Mouse (Mus musculus) midbrain, postnatal 0 days (tissue): Measurements from ENCODE around the gene C1qtnf9. TPM values are rescaled to one million over a fixed set of nuclear protein-coding genes. Genes with fewer than 3 reads are reported as not detected.

Source experiments
- ATAC-seq: fragments of 200-750 bp; cut with Nextera tagmentation; 2 replicates; pipeline ENCODE4 v1.8.0; 2017; ENCODE audit warnings: moderate number of reproducible peaks, mild to moderate bottlenecking, moderate TSS enrichment, moderate library complexity; ENCODE audit not compliant: low FRiP score
- DNase-seq: peaks from one replicate; pipeline ENCODE4 v3.0.0-alpha.2; 2015; ENCODE audit warnings: low spot score
- H3K27ac ChIP-seq: fragments of 300-500 bp; sonication (generic); 2 replicates; pipeline ENCODE4 v1.5.1; 2014; ENCODE audit warnings: low read depth, mild to moderate bottlenecking, low read length, mixed read lengths
- H3K27me3 ChIP-seq: fragments of 300-500 bp; sonication (generic); 2 replicates; pipeline ENCODE4 v1.6.1; 2014; ENCODE audit warnings: low read length, control low read depth, mixed read lengths; ENCODE audit not compliant: insufficient read depth
- H3K36me3 ChIP-seq: fragments of 300-500 bp; sonication (generic); 2 replicates; pipeline ENCODE4 v1.6.1; 2014; ENCODE audit warnings: low read length, control low read depth, mixed read lengths; ENCODE audit not compliant: insufficient read depth
- H3K4me1 ChIP-seq: fragments of 300-500 bp; sonication (generic); 2 replicates; pipeline ENCODE4 v1.6.1; 2014; ENCODE audit warnings: mild to moderate bottlenecking, control low read depth, antibody characterized with exemption, low read length, mixed read lengths; ENCODE audit not compliant: insufficient read depth
- H3K4me2 ChIP-seq: fragments of 300-500 bp; sonication (generic); 2 replicates; pipeline ENCODE4 v1.6.1; 2014; ENCODE audit warnings: low read depth, mild to moderate bottlenecking, low read length, mixed read lengths; ENCODE audit not compliant: poor library complexity, severe bottlenecking
- H3K4me3 ChIP-seq: fragments of 300-500 bp; sonication (generic); 2 replicates; pipeline ENCODE4 v1.5.1; 2014; ENCODE audit warnings: low read depth, mild to moderate bottlenecking, low read length, moderate library complexity
- H3K9ac ChIP-seq: fragments of 300-500 bp; sonication (generic); replicated peaks from 2 replicates; pipeline ENCODE4 v1.6.1; 2014; ENCODE audit warnings: mild to moderate bottlenecking, low read length, moderate library complexity, mixed read lengths; ENCODE audit not compliant: poor library complexity, severe bottlenecking
- H3K9me3 ChIP-seq: fragments of 300-500 bp; sonication (generic); 2 replicates; pipeline ENCODE4 v1.6.1; 2016; ENCODE audit warnings: low read length, control low read depth
- CTCF ChIP-seq: IDR thresholded peaks from 2 replicates; pipeline ENCODE4 v1.5.1; 2016; ENCODE audit warnings: antibody characterized with exemption, mild to moderate bottlenecking
- WGBS: fragments of 180-500 bp; shearing (Covaris S2); extraction: QIAGEN DNeasy Blood & Tissue Kit; methylation state at CpG from one replicate; pipeline ENCODE4 v1.1.7; 2014; 5-methylcytosine and 5-hydroxymethylcytosine counted together
- polyA plus RNA-seq: library from polyadenylated mRNA; unstranded; fragments of >200 nt; fragmentation: Nextera tagmentation; extraction: Ambion mirVana; gene quantifications from 2 replicates; pipeline ENCODE4 v1.2.1, GENCODE M21; 2015
- total RNA-seq: library from RNA; depleted of rRNA; stranded (reverse); fragments of >200 nt; gene quantifications from 2 replicates; pipeline ENCODE4 v1.2.3, GENCODE M21; 2014

Gene C1qtnf9
- total and polyA plus RNA-seq, 2 experiments from 2014 or later, result 0.10 to 0.11 TPM

DNA sequence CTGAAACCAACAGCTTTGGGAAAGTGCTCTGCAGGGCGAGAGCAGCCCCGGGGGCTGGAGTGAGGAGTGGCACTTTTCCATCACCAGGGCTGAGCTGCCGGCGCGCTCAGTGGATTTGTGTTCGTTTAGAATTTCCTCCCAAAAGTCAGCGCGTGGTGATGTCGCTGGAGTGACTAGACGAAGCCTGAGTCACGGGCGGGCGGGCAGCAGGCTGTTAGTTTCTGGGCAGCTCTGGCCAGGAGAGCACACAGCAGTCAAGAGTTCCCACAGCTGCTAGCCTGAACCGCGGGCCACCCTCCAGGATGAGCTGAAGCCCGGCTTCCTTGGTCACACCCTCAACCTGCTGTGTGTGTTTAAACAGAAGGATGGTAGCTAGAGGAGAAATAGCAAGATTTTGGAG is 35.1 kb upstream of the C1qtnf9 start:
- H3K27me3 ChIP-seq, result no peaks in the 10 kb centered on the region
- peak overlapping the region; percentile 33 for H3K9ac ChIP-seq
- DNase-seq, result peak; percentile 29
- H3K4me2 ChIP-seq, result peak overlapping the region; percentile 39
- TF ChIP-seq CTCF, result no peak
- WGBS, result 7% methylated on average over 16 of the region's 16 CpGs
- peak overlapping the region; percentile 18; the same call in 1 of the 2 replicates for H3K4me3 ChIP-seq
- no peak for ATAC-seq
- peaks cover 18% of the 10 kb centered on the region; the same call in 1 of the 2 replicates for H3K4me1 ChIP-seq
- no peak overlapping the region for H3K27ac ChIP-seq
- H3K9me3 ChIP-seq, result no peaks in the 10 kb centered on the region
- no peaks in the 10 kb centered on the region for H3K36me3 ChIP-seq

- DNase-seq, result no peak
Observed at GRCm38 (mm10) chr14:60733706-60734105, 34.2 kb upstream of the C1qtnf9 start.

GRCm38 (mm10) chr14:60735206-60735605 is 32.7 kb upstream of the C1qtnf9 start:
- WGBS, result 54% methylated on average over 5 of the region's 5 CpGs
- ATAC-seq (no peak), DNase-seq (peak; percentile 66)
- H3K27me3 ChIP-seq, result no peaks in the 10 kb centered on the region
- H3K4me2 ChIP-seq, result no peak overlapping the region
- no peaks in the 10 kb centered on the region for H3K36me3 ChIP-seq
- H3K4me3 ChIP-seq, result no peak overlapping the region
- TF ChIP-seq CTCF, result no peak
- H3K9ac ChIP-seq, result no peak overlapping the region
- H3K9me3 ChIP-seq, result no peaks in the 10 kb centered on the region
- no peak overlapping the region for H3K27ac ChIP-seq
- peaks cover 18% of the 10 kb centered on the region; the same call in 1 of the 2 replicates for H3K4me1 ChIP-seq

More at GRCm38 (mm10) chr14:60733706-60734105, 34.2 kb upstream of the C1qtnf9 start:
- Histone ChIP-seq H3K27ac (no peak overlapping the region), H3K4me1 (peaks cover 18% of the 10 kb centered on the region; the same call in 1 of the 2 replicates), H3K9me3 (no peaks in the 10 kb centered on the region), H3K4me2 (no peak overlapping the region), H3K9ac (no peak overlapping the region), H3K36me3 (no peaks in the 10 kb centered on the region), H3K4me3 (no peak overlapping the region), H3K27me3 (no peaks in the 10 kb centered on the region)
- ATAC-seq, result no peak
- no peak for TF ChIP-seq CTCF
- 48% methylated on average over 4 of the region's 4 CpGs for WGBS

- ATAC-seq (no peak), DNase-seq (no peak)
- no peaks in the 10 kb centered on the region for H3K36me3 ChIP-seq
- H3K27ac ChIP-seq, result no peak overlapping the region
- H3K4me2 ChIP-seq, result no peak overlapping the region
- TF ChIP-seq CTCF, result no peak
- peaks cover 18% of the 10 kb centered on the region; the same call in 1 of the 2 replicates for H3K4me1 ChIP-seq
- no peak overlapping the region for H3K9ac ChIP-seq
- 57% methylated on average over 13 of the region's 13 CpGs for WGBS
- no peaks in the 10 kb centered on the region for H3K27me3 ChIP-seq
- no peak overlapping the region for H3K4me3 ChIP-seq
- H3K9me3 ChIP-seq, result no peaks in the 10 kb centered on the region
Observed at GRCm38 (mm10) chr14:60735848-60736547, 31.9 kb upstream of the C1qtnf9 start.

DNA sequence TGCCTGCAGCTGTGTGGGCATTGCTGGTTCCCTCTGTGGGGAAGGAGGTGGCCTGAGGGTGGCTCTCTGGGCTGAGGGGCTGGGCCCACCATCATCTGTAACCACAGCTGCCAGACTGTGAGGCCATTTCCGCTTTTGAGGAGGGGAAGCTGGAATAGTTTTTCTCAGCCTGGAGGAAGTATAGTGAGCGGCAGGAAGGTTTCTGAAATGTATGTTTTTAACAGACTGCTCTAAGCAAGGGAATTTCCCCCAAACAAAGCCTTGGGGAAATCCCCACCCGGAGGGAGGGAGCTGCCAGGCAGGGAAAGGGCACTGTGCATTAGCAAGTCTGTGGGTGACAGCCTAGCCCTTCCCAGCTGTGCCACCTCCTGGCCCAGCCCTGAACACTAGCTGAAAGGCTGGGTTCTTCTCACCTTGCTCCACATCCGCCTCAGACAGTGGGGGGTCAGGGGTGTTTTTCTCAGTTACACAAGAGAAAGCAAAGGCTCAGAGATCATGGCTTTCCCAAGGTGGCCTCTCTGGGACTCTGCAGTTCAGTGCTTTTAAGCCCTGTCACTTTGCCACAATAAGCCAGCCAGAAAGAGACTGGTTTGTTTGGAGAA is 31.2 kb upstream of the C1qtnf9 start:
- H3K27ac ChIP-seq, result peak overlapping the region; percentile 26; the same call in 1 of the 2 replicates
- no peak for TF ChIP-seq CTCF
- no peaks in the 10 kb centered on the region for H3K27me3 ChIP-seq
- H3K4me3 ChIP-seq, result no peak overlapping the region
- H3K36me3 ChIP-seq, result no peaks in the 10 kb centered on the region
- ATAC-seq, result no peak
- H3K9me3 ChIP-seq, result no peaks in the 10 kb centered on the region
- no peak overlapping the region for H3K4me2 ChIP-seq
- H3K9ac ChIP-seq, result no peak overlapping the region
- WGBS, result 10% methylated on average over 4 of the region's 4 CpGs
- peaks cover 18% of the 10 kb centered on the region; the same call in 1 of the 2 replicates for H3K4me1 ChIP-seq
- DNase-seq, result no peak

GRCm38 (mm10) chr14:60737202-60737611 is 30.7 kb upstream of the C1qtnf9 start:
- DNase-seq (no peak), ATAC-seq (no peak)
- H3K4me3 ChIP-seq, result no peak overlapping the region
- no peaks in the 10 kb centered on the region for H3K9me3 ChIP-seq
- no peak overlapping the region for H3K27ac ChIP-seq
- no peaks in the 10 kb centered on the region for H3K27me3 ChIP-seq
- H3K4me1 ChIP-seq, result peaks cover 18% of the 10 kb centered on the region; the same call in 1 of the 2 replicates
- H3K4me2 ChIP-seq, result no peak overlapping the region
- no peaks in the 10 kb centered on the region for H3K36me3 ChIP-seq
- H3K9ac ChIP-seq, result no peak overlapping the region
- no peak for TF ChIP-seq CTCF
- WGBS, result 16% methylated on average over 7 of the region's 7 CpGs
